Mouse (Mus musculus) olfactory bulb, adult 2 months (tissue): Measurements from ENCODE around the gene Prss29.

ENCODE experiments used
- CTCF ChIP-seq: fragments of 200-500 bp; IDR thresholded peaks from 2 replicates; pipeline ENCODE4 v1.5.1; 2012; ENCODE audit warnings: low read depth, mild to moderate bottlenecking, low read length, moderate library complexity; ENCODE audit not compliant: insufficient read depth
- POLR2A ChIP-seq: fragments of 200-500 bp; IDR thresholded peaks from 2 replicates; pipeline ENCODE4 v1.6.1; 2012; ENCODE audit warnings: mild to moderate bottlenecking, low read depth, low read length, moderate library complexity; ENCODE audit not compliant: insufficient read depth

GRCm38 (mm10) chr17:25290411-25290810 lies 28.0 kb upstream of the Prss29 start:
- TF ChIP-seq CTCF (no peak), POLR2A (no peak)
